Mouse (Mus musculus) MEL (cell line): Measurements from ENCODE around the gene Ttpal. TPM values are rescaled to one million over a fixed set of nuclear protein-coding genes. Genes with fewer than 3 reads are reported as not detected.

Experiments
- DNase-seq: peaks from one replicate; pipeline ENCODE4 v3.0.0; 2011; ENCODE audit warnings: low read depth, low spot score
- H3K27ac ChIP-seq: 2 replicates; pipeline ENCODE4 v1.5.1; 2012; ENCODE audit warnings: low read depth, mild to moderate bottlenecking, control low read depth, low read length, moderate library complexity; ENCODE audit not compliant: control insufficient read depth
- H3K27me3 ChIP-seq, 2 experiments: fragments of 150-350 bp in 1 of 2; sonication (generic) in 1 of 2; 2 replicates each; pipeline ENCODE4 v1.6.1; 2012; ENCODE audit warnings: low read length in 2 of 2, mild to moderate bottlenecking in 2 of 2, improper control_type of control experiment in 1 of 2, moderate library complexity in 1 of 2; ENCODE audit not compliant: insufficient read depth in 2 of 2, control insufficient read depth in 1 of 2
- H3K36me3 ChIP-seq, 2 experiments: 2 replicates each; pipeline ENCODE4 v1.6.1; 2012 to 2014; ENCODE audit warnings: low read length in 2 of 2, improper control_type of control experiment in 1 of 2, inconsistent platforms in 1 of 2, mild to moderate bottlenecking in 1 of 2; ENCODE audit not compliant: insufficient read depth in 2 of 2, control insufficient read depth in 1 of 2
- H3K4me1 ChIP-seq, 2 experiments: fragments of 150-350 bp in 1 of 2; sonication (generic) in 1 of 2; 2 replicates each; pipeline ENCODE4 v1.6.1; 2012; ENCODE audit warnings: low read length in 2 of 2, improper control_type of control experiment in 1 of 2, mild to moderate bottlenecking in 1 of 2; ENCODE audit not compliant: insufficient read depth in 2 of 2, control insufficient read depth in 1 of 2
- H3K4me3 ChIP-seq, 2 experiments: fragments of 150-350 bp in 1 of 2; sonication (generic) in 1 of 2; 2 replicates each; pipeline ENCODE4 v1.5.1; 2012; ENCODE audit warnings: low read depth in 2 of 2, low read length in 2 of 2, mild to moderate bottlenecking in 2 of 2, moderate library complexity in 2 of 2, control low read depth in 1 of 2, improper control_type of control experiment in 1 of 2; ENCODE audit not compliant: control insufficient read depth in 1 of 2, insufficient read depth in 1 of 2
- H3K79me2 ChIP-seq: 2 replicates; pipeline ENCODE4 v1.6.1; 2012; ENCODE audit warnings: mild to moderate bottlenecking, low read length, moderate library complexity; ENCODE audit not compliant: control insufficient read depth, poor library complexity, insufficient read depth
- H3K9ac ChIP-seq: 2 replicates; pipeline ENCODE4 v1.6.1; 2012; ENCODE audit warnings: low read depth, mild to moderate bottlenecking, control low read depth, low read length, moderate library complexity; ENCODE audit not compliant: control insufficient read depth, poor library complexity, severe bottlenecking
- H3K9me3 ChIP-seq: fragments of 150-350 bp; sonication (generic); replicated peaks from 2 replicates; pipeline ENCODE4 v1.6.1; 2012; ENCODE audit warnings: mild to moderate bottlenecking, low read length, improper control_type of control experiment, moderate library complexity; ENCODE audit not compliant: insufficient read depth
- BHLHE40 ChIP-seq: IDR thresholded peaks from 2 replicates; pipeline ENCODE4 v1.6.1; 2012; ENCODE audit warnings: low read depth, mild to moderate bottlenecking, inconsistent platforms, low read length, improper control_type of control experiment, borderline replicate concordance
- CHD1 ChIP-seq: IDR thresholded peaks from 2 replicates; pipeline ENCODE4 v1.6.1; 2012; ENCODE audit warnings: low read depth, mild to moderate bottlenecking, inconsistent platforms, low read length, improper control_type of control experiment
- CHD2 ChIP-seq: IDR thresholded peaks from 2 replicates; pipeline ENCODE4 v1.6.1; 2011; ENCODE audit warnings: low read length, improper control_type of control experiment
- ELF1 ChIP-seq: IDR thresholded peaks from 2 replicates; pipeline ENCODE4 v1.6.1; 2014; ENCODE audit warnings: low read depth, mild to moderate bottlenecking, inconsistent platforms, low read length, improper control_type of control experiment, moderate library complexity
- EP300 ChIP-seq, 2 experiments: IDR thresholded peaks; 2 replicates each; pipeline ENCODE4 v1.6.1; 2011; ENCODE audit warnings: improper control_type of control experiment in 2 of 2, low read length in 2 of 2, low read depth in 1 of 2, mild to moderate bottlenecking in 1 of 2
- ETS1 ChIP-seq: IDR thresholded peaks from 2 replicates; pipeline ENCODE4 v1.6.1; 2012; ENCODE audit warnings: low read depth, mild to moderate bottlenecking, inconsistent platforms, low read length, improper control_type of control experiment, moderate library complexity
- GABPA ChIP-seq: IDR thresholded peaks from 2 replicates; pipeline ENCODE4 v1.6.1; 2012; ENCODE audit warnings: low read depth, mild to moderate bottlenecking, inconsistent platforms, low read length, improper control_type of control experiment, moderate library complexity
- GATA1 ChIP-seq: IDR thresholded peaks from 2 replicates; pipeline ENCODE4 v1.6.1; 2011; ENCODE audit warnings: low read depth, low read length, improper control_type of control experiment
- KAT2A ChIP-seq: conservative IDR thresholded peaks from 2 replicates; pipeline ENCODE4 v1.6.1; 2012; ENCODE audit warnings: low read depth, low read length, improper control_type of control experiment, inconsistent platforms
- MAX ChIP-seq: IDR thresholded peaks from 2 replicates; pipeline ENCODE4 v1.6.1; 2011; ENCODE audit warnings: low read length, improper control_type of control experiment
- MAZ ChIP-seq: IDR thresholded peaks from 2 replicates; pipeline ENCODE4 v1.6.1; 2012; ENCODE audit warnings: low read depth, mild to moderate bottlenecking, inconsistent platforms, low read length, improper control_type of control experiment
- MEF2A ChIP-seq: IDR thresholded peaks from 2 replicates; pipeline ENCODE4 v1.6.1; 2014; ENCODE audit warnings: low read depth, mild to moderate bottlenecking, inconsistent platforms, low read length, improper control_type of control experiment; ENCODE audit not compliant: poor library complexity, insufficient replicate concordance, severe bottlenecking; ENCODE audit errors: extremely low read depth
- MXI1 ChIP-seq: IDR thresholded peaks from 2 replicates; pipeline ENCODE4 v1.6.1; 2011; ENCODE audit warnings: mild to moderate bottlenecking, low read depth, low read length, improper control_type of control experiment
- MYC ChIP-seq: IDR thresholded peaks from 2 replicates; pipeline ENCODE4 v1.6.1; 2011; ENCODE audit warnings: low read depth, mild to moderate bottlenecking, low read length, improper control_type of control experiment, moderate library complexity
- POLR2A ChIP-seq, 2 experiments: IDR thresholded peaks; 2 replicates each; pipeline ENCODE4 v1.6.1; 2011 to 2012; ENCODE audit warnings: low read length in 2 of 2, mild to moderate bottlenecking in 2 of 2, control low read depth in 1 of 2, improper control_type of control experiment in 1 of 2, low read depth in 1 of 2, moderate library complexity in 1 of 2; ENCODE audit not compliant: control insufficient read depth in 1 of 2, insufficient read depth in 1 of 2, poor library complexity in 1 of 2
- POLR2AphosphoS5 ChIP-seq: IDR thresholded peaks from 2 replicates; pipeline ENCODE4 v1.6.1; 2012; ENCODE audit warnings: low read depth, borderline replicate concordance, mild to moderate bottlenecking, inconsistent platforms, low read length, moderate library complexity, mixed read lengths
- SIN3A ChIP-seq: IDR thresholded peaks from 2 replicates; pipeline ENCODE4 v1.6.1; 2012; ENCODE audit warnings: low read length, improper control_type of control experiment, inconsistent platforms
- SMC3 ChIP-seq: IDR thresholded peaks from 2 replicates; pipeline ENCODE4 v1.6.1; 2011; ENCODE audit warnings: low read depth, low read length, improper control_type of control experiment
- TAL1 ChIP-seq: IDR thresholded peaks from 2 replicates; pipeline ENCODE4 v1.6.1; 2012; ENCODE audit warnings: mild to moderate bottlenecking, inconsistent platforms, low read length, moderate library complexity, mixed read lengths
- TCF12 ChIP-seq: IDR thresholded peaks from 2 replicates; pipeline ENCODE4 v1.6.1; 2014; ENCODE audit warnings: low read depth, mild to moderate bottlenecking, inconsistent platforms, low read length, improper control_type of control experiment, moderate library complexity
- UBTF ChIP-seq: IDR thresholded peaks from 2 replicates; pipeline ENCODE4 v1.6.1; 2012; ENCODE audit warnings: low read depth, mild to moderate bottlenecking, inconsistent platforms, low read length, improper control_type of control experiment, moderate library complexity, borderline replicate concordance; ENCODE audit not compliant: insufficient read depth
- USF2 ChIP-seq, 2 experiments: IDR thresholded peaks; 2 replicates each; pipeline ENCODE4 v1.6.1; 2011 to 2012; ENCODE audit warnings: improper control_type of control experiment in 2 of 2, low read length in 2 of 2, borderline replicate concordance in 1 of 2, inconsistent platforms in 1 of 2, low read depth in 1 of 2, mild to moderate bottlenecking in 1 of 2; ENCODE audit not compliant: insufficient read depth in 1 of 2
- ZMIZ1 ChIP-seq: IDR thresholded peaks from 2 replicates; pipeline ENCODE4 v1.6.1; 2012; ENCODE audit warnings: low read depth, mild to moderate bottlenecking, inconsistent platforms, low read length, improper control_type of control experiment, moderate library complexity
- polyA plus RNA-seq, 2 experiments: library from polyadenylated mRNA; stranded (reverse) in 1 of 2; unstranded in 1 of 2; fragments of >175 nt in 1 of 2; fragments of >200 nt in 1 of 2; gene quantifications; 2 replicates each; pipeline versions ENCODE4 v1.2.1 to v1.2.4; 2012; ENCODE audit warnings: low replicate concordance in 2 of 2, low read depth in 1 of 2; ENCODE audit not compliant: insufficient read length in 2 of 2, insufficient read depth in 1 of 2, missing spikeins in 1 of 2
- total RNA-seq: library from RNA; depleted of rRNA; stranded (reverse); fragments of 300-350 nt; gene quantifications from 2 replicates; pipeline ENCODE4 v1.2.3, GENCODE M21; 2012

Ttpal gene
- total and polyA plus RNA-seq, 3 experiments: 18.9 to 20.4 TPM; not detected in 1

DNA sequence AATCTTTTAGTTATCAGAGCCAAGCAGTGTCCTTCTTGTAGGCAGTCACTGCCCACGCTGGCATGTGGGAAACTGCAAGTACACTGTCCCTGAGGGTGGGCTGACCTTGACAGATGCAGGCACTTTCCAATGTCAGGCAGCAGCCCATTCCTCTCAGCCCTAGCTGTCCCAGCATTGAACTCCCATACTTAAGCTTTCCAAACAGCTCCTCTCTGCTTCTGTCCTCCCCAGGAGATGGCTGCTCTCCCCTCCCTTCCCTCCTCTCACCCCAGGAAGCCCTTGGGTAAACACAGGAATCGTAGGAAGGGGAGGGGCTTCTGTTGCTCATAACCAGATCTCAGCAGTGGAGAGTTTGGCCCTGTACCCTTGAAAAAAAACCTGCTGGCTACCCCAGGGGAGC, 7.0 kb upstream of the Ttpal start:
- Histone ChIP-seq H3K27me3 (no peaks in the 10 kb centered on the region), H3K4me3 (no peak overlapping the region), H3K9me3 (no peaks in the 10 kb centered on the region), H3K79me2 (no peaks in the 10 kb centered on the region), H3K9ac (no peak overlapping the region), H3K36me3 (peaks cover 0 to 12% of the 10 kb centered on the region in 2 experiments; a peak in 2 of 4 replicates), H3K4me1 (peaks cover 12 to 16% of the 10 kb centered on the region in 2 experiments), H3K27ac (no peak overlapping the region)
- DNase-seq: no peak
- TF ChIP-seq POLR2AphosphoS5: no peak
- no peak for TF ChIP-seq SMC3
- no peak for TF ChIP-seq ETS1
- TF ChIP-seq TAL1: no peak
- no peak for TF ChIP-seq ELF1
- no peak for TF ChIP-seq KAT2A
- no peak for TF ChIP-seq USF2 (IDR thresholded peaks at IDR 0.05; ENCODE audit: borderline replicate concordance in 1 of 2, insufficient read depth in 1 of 2, low read depth in 1 of 2, low read length in 2 of 2)
- no peak for TF ChIP-seq MAZ
- TF ChIP-seq SIN3A: no peak
- no peak for TF ChIP-seq CHD2

DNA sequence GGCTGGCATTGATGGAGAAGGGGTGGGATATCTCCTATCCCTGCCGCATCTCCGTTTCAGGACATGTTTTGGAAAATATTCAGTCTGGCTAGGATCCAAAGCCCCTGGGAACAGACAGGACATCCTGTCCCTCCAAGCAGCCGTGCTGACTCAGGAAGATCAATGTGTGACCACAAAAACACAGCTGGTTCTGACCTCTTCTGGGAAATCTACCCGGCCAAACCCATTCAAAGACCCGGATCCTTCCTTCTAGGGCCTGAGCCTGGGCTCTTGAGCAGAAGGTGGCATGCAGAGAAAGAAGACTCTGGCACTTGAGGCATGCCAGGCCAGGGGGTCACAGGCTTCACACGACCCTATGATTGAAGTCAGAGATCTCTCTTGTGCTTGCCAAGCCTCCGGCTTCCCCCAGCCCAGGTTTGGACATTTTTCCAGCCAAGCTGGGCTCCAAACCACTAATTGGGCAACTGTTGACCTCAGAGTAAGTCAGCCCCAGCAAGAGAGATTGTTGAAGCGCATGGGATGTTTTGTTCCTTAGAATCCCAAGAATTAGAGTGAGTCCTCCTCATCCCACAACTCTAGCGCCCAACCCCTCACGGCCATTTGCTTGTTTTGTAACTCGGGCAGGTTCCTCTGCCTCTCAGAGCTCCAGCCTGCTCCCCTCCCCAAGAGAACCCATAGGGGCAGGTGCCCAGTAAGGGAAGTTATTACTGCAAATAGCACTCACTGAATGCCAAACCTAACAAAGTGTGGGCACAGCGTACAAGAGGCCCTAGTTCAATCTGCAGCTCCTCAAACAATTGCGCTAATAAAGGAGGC, 5.8 kb upstream of the Ttpal start:
- H3K27ac ChIP-seq: no peak overlapping the region
- H3K9ac ChIP-seq: no peak overlapping the region
- no peaks in the 10 kb centered on the region for H3K27me3 ChIP-seq
- TF ChIP-seq GABPA (no peak), ETS1 (no peak), UBTF (no peak), POLR2AphosphoS5 (no peak), MEF2A (no peak), GATA1 (no peak), EP300 (IDR thresholded peaks at IDR 0.05; ENCODE audit: low read depth in 1 of 2, low read length in 2 of 2) (no peak), BHLHE40 (no peak), POLR2A (IDR thresholded peaks at IDR 0.05; ENCODE audit: control insufficient read depth in 1 of 2, insufficient read depth in 1 of 2, low read depth in 1 of 2, low read length in 2 of 2, poor library complexity in 1 of 2) (no peak), TCF12 (no peak), MYC (no peak), ZMIZ1 (no peak), KAT2A (no peak), MAX (no peak), TAL1 (no peak), MXI1 (no peak), CHD1 (no peak)
- no peak overlapping the region for H3K4me3 ChIP-seq
- DNase-seq: no peak
- no peaks in the 10 kb centered on the region for H3K9me3 ChIP-seq
- H3K79me2 ChIP-seq: no peaks in the 10 kb centered on the region
- H3K4me1 ChIP-seq: peaks cover 5 to 10% of the 10 kb centered on the region in 2 experiments
- peaks cover 0 to 8% of the 10 kb centered on the region in 2 experiments; a peak in 2 of 4 replicates for H3K36me3 ChIP-seq
